Mouse (Mus musculus) heart, embryonic 16.5 days (tissue): ENCODE measurements around the gene Glra1. TPM values are rescaled to one million over a fixed set of nuclear protein-coding genes. Genes with fewer than 3 reads are reported as not detected.

Source experiments
- ATAC-seq: fragments of 200-750 bp; cut with Nextera tagmentation; replicated peaks from 2 replicates; pipeline ENCODE4 v1.8.0; 2017; ENCODE audit warnings: moderate number of reproducible peaks; ENCODE audit not compliant: insufficient read depth, low FRiP score; ENCODE audit errors: extremely low read depth
- H3K27ac ChIP-seq: fragments of 300-500 bp; sonication (generic); 2 replicates; pipeline ENCODE4 v1.5.1; 2014; ENCODE audit warnings: mild to moderate bottlenecking, low read length, control low read depth, moderate library complexity
- H3K27me3 ChIP-seq: fragments of 300-500 bp; sonication (generic); 2 replicates; pipeline ENCODE4 v1.6.1; 2014; ENCODE audit warnings: low read length, mixed read lengths; ENCODE audit not compliant: control insufficient read depth, insufficient read depth
- H3K36me3 ChIP-seq: fragments of 300-500 bp; sonication (generic); 2 replicates; pipeline ENCODE4 v1.6.1; 2014; ENCODE audit not compliant: control insufficient read depth, insufficient read depth
- H3K4me1 ChIP-seq: fragments of 300-500 bp; sonication (generic); 2 replicates; pipeline ENCODE4 v1.6.1; 2014; ENCODE audit warnings: low read length, mixed read lengths; ENCODE audit not compliant: control insufficient read depth, insufficient read depth
- H3K4me2 ChIP-seq: fragments of 300-500 bp; sonication (generic); 2 replicates; pipeline ENCODE4 v1.6.1; 2014; ENCODE audit warnings: low read depth, mild to moderate bottlenecking, control low read depth, low read length
- H3K4me3 ChIP-seq: fragments of 300-500 bp; sonication (generic); 2 replicates; pipeline ENCODE4 v1.5.1; 2014; ENCODE audit warnings: mild to moderate bottlenecking, control low read depth, low read length
- H3K9ac ChIP-seq: fragments of 300-500 bp; sonication (generic); 2 replicates; pipeline ENCODE4 v1.6.1; 2014; ENCODE audit warnings: low read length, control low read depth
- H3K9me3 ChIP-seq: fragments of 300-500 bp; sonication (generic); replicated peaks from 2 replicates; pipeline ENCODE4 v1.6.1; 2016; ENCODE audit warnings: low read length; ENCODE audit not compliant: control insufficient read depth
- WGBS: fragments of 180-500 bp; shearing (Covaris S2); extraction: QIAGEN DNeasy Blood & Tissue Kit; methylation state at CpG from one replicate; pipeline ENCODE4 v1.1.7; 2014; 5-methylcytosine and 5-hydroxymethylcytosine counted together
- polyA plus RNA-seq: library from polyadenylated mRNA; unstranded; fragments of >200 nt; fragmentation: Nextera tagmentation; extraction: Ambion mirVana; gene quantifications from 2 replicates; pipeline ENCODE4 v1.2.1, GENCODE M21; 2015

Gene Glra1
- polyA plus RNA-seq, 1 experiment from 2014 or later: not detected

GRCm38 (mm10) chr11:55533378-55533777 lies 74.6 kb downstream of the Glra1 start:
- Histone ChIP-seq H3K9me3 (no peaks in the 10 kb centered on the region), H3K4me3 (no peak overlapping the region), H3K4me1 (0 out of 2 replicates have a peak, but pooled peaks cover 2% of the 10 kb centered on the region), H3K36me3 (no peaks in the 10 kb centered on the region), H3K4me2 (no peak overlapping the region), H3K9ac (no peak overlapping the region), H3K27me3 (no peaks in the 10 kb centered on the region), H3K27ac (no peak overlapping the region)
- no peak; the same call in 1 of the 2 replicates for ATAC-seq
- WGBS: 50% methylated on average over 5 of the region's 5 CpGs

- Histone ChIP-seq H3K9ac (no peak overlapping the region), H3K4me2 (no peak overlapping the region), H3K27me3 (no peaks in the 10 kb centered on the region), H3K9me3 (no peaks in the 10 kb centered on the region), H3K27ac (no peak overlapping the region), H3K4me3 (no peak overlapping the region), H3K36me3 (no peaks in the 10 kb centered on the region), H3K4me1 (0 out of 2 replicates have a peak, but pooled peaks cover 2% of the 10 kb centered on the region)
- ATAC-seq: no peak
- 78% methylated on average over 7 of the region's 7 CpGs for WGBS
Measured at GRCm38 (mm10) chr11:55530741-55531140, 77.3 kb downstream of the Glra1 start.

- Histone ChIP-seq H3K9ac (no peak overlapping the region), H3K4me2 (no peak overlapping the region), H3K27ac (no peak overlapping the region), H3K9me3 (no peaks in the 10 kb centered on the region), H3K4me3 (no peak overlapping the region), H3K27me3 (no peaks in the 10 kb centered on the region), H3K4me1 (no peaks in the 10 kb centered on the region), H3K36me3 (no peaks in the 10 kb centered on the region)
- WGBS: 8% methylated on average over 9 of the region's 9 CpGs
- ATAC-seq: no peak
Measured at GRCm38 (mm10) chr11:55518806-55519674, 89.0 kb downstream of the Glra1 start.

GRCm38 (mm10) chr11:55517666-55518065 lies 90.3 kb downstream of the Glra1 start:
- Histone ChIP-seq H3K4me1 (no peaks in the 10 kb centered on the region), H3K27ac (no peak overlapping the region)
- 64% methylated on average over 5 of the region's 5 CpGs for WGBS

DNA sequence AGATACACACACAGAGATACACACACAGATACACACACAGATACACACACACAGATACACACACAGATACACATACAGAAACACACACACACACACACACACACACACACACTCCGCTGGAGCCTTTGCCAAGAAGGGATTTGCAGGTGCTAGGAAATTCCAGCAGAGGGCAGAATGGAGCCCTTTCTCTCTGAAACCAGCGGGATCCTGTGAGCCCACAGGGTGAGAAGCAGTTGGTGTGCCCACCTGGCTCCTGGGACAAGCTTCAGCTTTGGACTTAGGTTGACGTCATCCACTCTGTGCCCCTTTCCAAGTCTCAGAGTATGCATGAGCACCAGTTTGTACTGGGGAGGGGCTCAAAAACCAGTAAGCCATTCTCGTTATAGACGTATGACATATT lies 96.6 kb downstream of the Glra1 start:
- no peaks in the 10 kb centered on the region for H3K36me3 ChIP-seq
- no peaks in the 10 kb centered on the region for H3K9me3 ChIP-seq
- no peaks in the 10 kb centered on the region for H3K4me1 ChIP-seq
- no peak overlapping the region for H3K4me3 ChIP-seq
- H3K27me3 ChIP-seq: no peaks in the 10 kb centered on the region
- H3K4me2 ChIP-seq: no peak overlapping the region
- ATAC-seq: no peak
- WGBS: 59% methylated on average over 5 of the region's 5 CpGs
- H3K27ac ChIP-seq: no peak overlapping the region
- no peak overlapping the region for H3K9ac ChIP-seq

More at GRCm38 (mm10) chr11:55517666-55518065, 90.3 kb downstream of the Glra1 start:
- no peak overlapping the region for H3K4me2 ChIP-seq
- H3K9ac ChIP-seq: no peak overlapping the region
- H3K27me3 ChIP-seq: no peaks in the 10 kb centered on the region
- H3K36me3 ChIP-seq: no peaks in the 10 kb centered on the region
- ATAC-seq: no peak
- no peaks in the 10 kb centered on the region for H3K9me3 ChIP-seq
- no peak overlapping the region for H3K4me3 ChIP-seq

DNA sequence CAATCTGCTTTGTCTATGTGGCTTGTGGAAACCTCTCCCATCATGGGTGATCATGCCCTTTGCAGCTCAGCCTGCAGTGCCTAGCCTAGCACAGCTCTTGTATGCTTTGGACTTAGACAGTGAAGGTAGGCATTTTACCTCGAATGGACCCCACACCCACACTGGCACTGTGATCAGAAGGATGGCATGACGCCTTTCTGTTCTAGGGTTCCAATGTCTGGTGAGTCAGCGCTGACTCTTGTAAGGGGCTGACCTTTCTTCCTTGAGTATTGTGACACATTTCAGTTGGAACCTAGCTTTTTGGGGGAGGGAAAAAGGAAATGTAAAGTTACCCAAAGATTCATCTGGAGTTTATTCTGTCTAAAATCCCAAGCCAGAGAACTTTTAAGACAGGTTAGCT lies 102.5 kb downstream of the Glra1 start:
- no peak for ATAC-seq
- Histone ChIP-seq H3K27me3 (no peaks in the 10 kb centered on the region), H3K9me3 (no peaks in the 10 kb centered on the region), H3K36me3 (peaks cover 17% of the 10 kb centered on the region; the same call in 1 of the 2 replicates), H3K4me1 (no peaks in the 10 kb centered on the region), H3K4me3 (no peak overlapping the region), H3K4me2 (no peak overlapping the region), H3K9ac (no peak overlapping the region), H3K27ac (no peak overlapping the region)
- WGBS: 85% methylated on average over 3 of the region's 3 CpGs

- Histone ChIP-seq H3K4me3 (no peak overlapping the region), H3K27me3 (no peaks in the 10 kb centered on the region), H3K27ac (no peak overlapping the region), H3K4me1 (no peaks in the 10 kb centered on the region), H3K9me3 (no peaks in the 10 kb centered on the region), H3K9ac (no peak overlapping the region), H3K36me3 (peaks cover 30% of the 10 kb centered on the region), H3K4me2 (no peak overlapping the region)
- no peak for ATAC-seq
- WGBS: 83% methylated on average over 5 of the region's 5 CpGs
Measured at GRCm38 (mm10) chr11:55502886-55503285, 105.1 kb downstream of the Glra1 start.

- no peak for ATAC-seq
- Histone ChIP-seq H3K4me2 (no peak overlapping the region), H3K27me3 (no peaks in the 10 kb centered on the region), H3K4me3 (no peak overlapping the region), H3K36me3 (peaks cover 30% of the 10 kb centered on the region), H3K9me3 (no peaks in the 10 kb centered on the region), H3K27ac (no peak overlapping the region), H3K9ac (no peak overlapping the region), H3K4me1 (no peaks in the 10 kb centered on the region)
- WGBS: 83% methylated on average over 8 of the region's 8 CpGs
Measured at GRCm38 (mm10) chr11:55501955-55502531, 106.0 kb downstream of the Glra1 start.

DNA sequence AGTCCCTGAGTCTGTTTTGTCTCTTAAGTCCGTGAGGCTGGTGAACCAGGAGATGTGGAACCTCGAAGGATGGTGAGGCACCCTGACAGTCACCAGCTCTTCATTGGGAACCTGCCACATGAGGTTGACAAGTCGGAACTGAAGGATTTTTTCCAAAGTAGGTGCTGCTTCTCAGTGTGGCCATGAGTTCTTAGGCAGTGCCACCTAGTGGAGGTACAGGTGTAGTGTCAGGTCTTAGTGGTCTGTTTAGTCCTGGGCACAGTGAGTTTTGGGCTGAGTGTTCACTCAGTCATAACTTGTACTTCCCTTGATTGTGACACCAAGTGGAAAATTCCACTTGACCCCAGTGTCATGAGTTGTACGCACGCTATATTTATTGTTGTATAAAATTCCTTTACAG lies 110.1 kb downstream of the Glra1 start:
- H3K36me3 ChIP-seq: peaks cover 68% of the 10 kb centered on the region
- ATAC-seq: peak; percentile 38; the same call in 1 of the 2 replicates
- 36% methylated on average over 5 of the region's 5 CpGs for WGBS
- H3K4me1 ChIP-seq: no peaks in the 10 kb centered on the region
- no peak overlapping the region for H3K9ac ChIP-seq
- no peak overlapping the region for H3K27ac ChIP-seq
- H3K9me3 ChIP-seq: no peaks in the 10 kb centered on the region
- H3K4me3 ChIP-seq: no peak overlapping the region
- no peaks in the 10 kb centered on the region for H3K27me3 ChIP-seq
- H3K4me2 ChIP-seq: no peak overlapping the region
